Mouse (Mus musculus): ENCODE data around the gene Plek2.

The Plek2 gene

DNA sequence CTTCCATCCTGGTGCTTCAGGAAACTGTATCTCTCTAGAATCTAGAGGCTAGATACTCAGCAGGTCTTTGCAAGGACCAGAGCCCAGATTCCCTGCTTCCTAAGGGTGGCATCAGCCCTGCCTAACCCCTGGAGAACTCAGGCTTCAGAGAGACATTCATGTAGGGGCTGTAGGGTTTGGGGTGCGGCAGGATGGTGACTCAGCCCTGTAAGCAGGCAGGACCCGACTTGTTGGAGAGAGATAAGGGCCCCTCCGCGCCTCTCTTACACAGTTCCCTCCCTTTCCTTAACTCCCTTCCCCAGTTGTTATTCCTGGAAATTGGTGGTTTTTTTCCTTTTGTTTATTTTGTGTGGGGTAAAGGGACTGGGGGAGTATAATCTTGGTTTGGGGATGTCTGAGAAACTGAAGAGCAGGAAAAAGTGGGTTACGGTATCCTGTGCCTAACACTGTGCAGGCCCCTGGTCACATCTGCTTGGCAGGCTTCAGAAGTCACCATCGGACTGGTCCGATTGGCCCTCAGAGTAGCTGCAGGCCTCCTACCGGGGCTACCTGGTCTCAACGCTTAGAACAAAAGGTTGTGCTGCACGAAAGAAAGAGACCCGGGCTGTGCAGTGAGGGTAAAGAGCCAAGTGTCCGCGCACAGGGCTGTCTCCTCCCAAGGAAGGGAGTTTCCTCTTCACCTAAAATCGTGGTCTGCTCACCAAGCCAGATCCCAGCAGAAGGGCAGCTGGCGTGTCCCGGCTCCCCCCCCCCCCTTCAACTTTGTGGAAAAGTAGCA lies 4.1 kb upstream of the Plek2 start:
- DNase-seq = no peak

DNA sequence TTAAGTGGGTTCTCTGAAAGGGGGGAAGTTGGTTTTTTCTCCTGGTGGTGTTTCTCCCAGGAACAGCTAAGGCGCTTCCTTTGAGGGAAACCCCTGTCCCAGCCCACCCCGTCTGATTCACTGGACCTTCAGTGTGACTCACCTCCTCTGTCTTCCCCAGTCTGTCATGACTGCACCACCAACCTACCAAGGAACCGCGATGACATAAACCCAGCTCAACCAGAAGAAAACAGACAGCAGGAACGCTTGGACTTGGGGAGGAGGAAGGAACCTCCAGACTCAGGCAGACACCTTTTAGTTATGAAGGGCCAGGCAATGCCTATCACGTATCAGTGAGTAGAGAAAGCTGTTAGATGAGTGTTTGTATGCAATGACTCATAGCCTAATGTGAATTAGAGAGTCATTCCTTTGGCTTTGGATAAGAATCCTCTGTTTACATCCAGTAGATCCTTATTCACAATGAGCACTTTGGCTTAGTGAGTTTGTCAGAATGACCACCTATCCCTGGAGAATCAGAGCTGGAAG lies 1.4 kb upstream of the Plek2 start:
- no peak for DNase-seq

- no peak for DNase-seq
Measured at GRCm38 (mm10) chr12:78904499-78904898, 2.3 kb downstream of the Plek2 start.

DNA sequence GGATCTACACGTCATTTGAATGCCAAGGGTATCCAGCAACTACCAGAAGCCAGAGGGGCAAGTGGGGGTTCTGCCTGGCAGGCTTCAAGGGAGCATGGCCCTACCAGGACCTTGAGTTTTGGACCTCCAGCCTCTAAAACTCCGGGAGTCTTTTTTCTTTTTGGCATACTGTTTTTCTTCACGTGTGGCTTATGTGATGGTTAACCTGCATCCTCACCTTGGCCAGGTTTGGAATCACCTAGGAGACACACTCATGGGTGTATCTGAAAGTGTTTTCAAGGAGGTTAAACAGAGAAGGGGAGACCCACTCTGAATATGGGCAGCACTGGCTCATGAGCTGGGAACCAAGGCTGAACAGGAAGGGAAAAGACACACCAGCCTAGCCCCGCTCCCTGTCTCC lies 3.5 kb downstream of the Plek2 start:
- no peak for DNase-seq

GRCm38 (mm10) chr12:78901467-78901866 lies 5.3 kb downstream of the Plek2 start:
- DNase-seq = no peak

GRCm38 (mm10) chr12:78897861-78898260 lies 8.9 kb downstream of the Plek2 start:
- DNase-seq = no peak

DNA sequence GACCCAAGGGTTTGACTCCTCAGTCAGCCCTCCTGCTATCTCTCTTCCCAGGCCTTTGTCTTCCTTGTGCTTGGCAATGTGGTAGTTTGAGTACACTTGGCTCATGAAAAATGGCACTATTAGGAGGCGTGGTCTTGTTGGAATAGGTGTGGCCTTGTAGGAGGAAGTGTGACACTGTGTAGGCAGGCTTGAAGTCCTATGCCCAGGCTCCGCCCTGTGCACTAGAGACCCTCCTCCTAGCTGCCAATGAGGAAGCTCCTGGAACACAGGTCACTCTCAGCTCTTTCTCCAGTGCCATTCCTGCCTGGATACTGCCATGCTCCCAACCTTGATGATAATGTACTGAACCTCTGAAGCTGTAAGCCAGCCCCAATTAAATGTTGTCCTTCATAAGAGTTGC lies 15.6 kb downstream of the Plek2 start:
- no peak for DNase-seq

GRCm38 (mm10) chr12:78890062-78890461 lies 16.7 kb downstream of the Plek2 start:
- DNase-seq = peak; percentile 17 to 64

DNA sequence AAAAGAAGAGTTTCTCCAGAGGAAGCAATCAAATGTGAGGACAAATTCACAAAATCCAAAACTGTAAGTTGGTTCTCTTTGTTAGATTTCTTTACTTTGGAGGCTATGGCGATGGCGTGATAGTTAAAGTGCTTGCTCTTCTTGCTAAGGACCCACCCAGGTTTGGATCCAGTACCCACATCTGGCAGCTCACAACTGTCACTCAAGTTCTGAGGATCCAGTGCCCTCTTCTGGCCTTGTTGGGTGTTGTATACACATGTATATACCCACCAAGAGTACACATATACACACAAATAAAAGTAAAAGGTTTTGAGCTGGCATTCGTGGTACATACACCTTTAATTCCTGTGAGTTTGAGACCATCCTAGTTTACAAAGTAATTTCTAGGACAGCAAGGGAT lies 32.2 kb downstream of the Plek2 start:
- no peak for DNase-seq

GRCm38 (mm10) chr12:78868115-78868514 lies 38.6 kb downstream of the Plek2 start:
- no peak for DNase-seq

DNA sequence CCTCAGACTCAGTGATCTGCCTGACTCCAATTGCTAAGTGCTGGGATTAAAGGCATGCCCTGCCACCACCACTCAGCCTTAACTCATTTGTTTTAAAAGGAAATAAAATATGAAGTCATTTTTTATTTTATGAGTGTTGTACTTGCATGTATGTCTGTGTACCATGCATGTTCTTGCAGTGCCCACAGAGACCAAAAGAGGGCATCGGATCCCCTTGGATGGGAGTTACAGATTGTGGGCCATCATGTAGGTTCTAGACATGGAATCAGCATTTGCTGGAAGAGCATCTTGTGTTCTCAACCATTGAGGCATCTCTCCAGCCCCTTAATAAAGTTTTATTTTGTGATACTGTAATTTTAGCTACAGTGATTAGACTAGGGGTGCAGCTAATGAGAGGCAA lies 41.3 kb downstream of the Plek2 start:
- DNase-seq = no peak

DNA sequence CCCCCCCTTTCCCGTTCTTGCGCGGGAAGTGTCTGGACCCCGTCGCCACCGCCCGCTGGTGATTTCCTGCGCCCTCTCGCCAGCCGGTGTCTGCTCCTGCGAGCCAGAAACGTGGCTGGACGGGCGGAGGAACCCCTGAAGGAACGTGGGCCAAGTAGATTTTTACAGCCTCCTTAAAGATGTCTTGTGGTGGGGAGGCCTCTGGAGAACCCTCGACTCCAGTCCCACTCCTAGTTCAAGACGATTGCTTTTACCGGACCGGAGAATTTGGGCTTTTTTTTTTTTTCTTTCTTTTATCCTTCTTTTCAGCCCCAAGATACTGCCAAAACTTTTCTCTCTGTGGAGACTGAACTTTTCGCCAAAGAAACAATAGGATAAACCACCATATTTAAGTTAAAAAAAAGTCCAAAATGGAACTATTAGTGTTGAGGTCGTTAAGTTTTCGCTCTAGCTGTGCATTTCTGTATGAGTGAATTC lies 44.5 kb downstream of the Plek2 start:
- no peak for DNase-seq

- peak; percentile 99 for DNase-seq
Measured at GRCm38 (mm10) chr12:78861496-78862253, 45.1 kb downstream of the Plek2 start, which contains the start of the genes Atp6v1d and Eif2s1. TSS of gene Atp6v1d (minus strand) at chr12:78861638. TSS of gene Eif2s1 (plus strand) at chr12:78861819.

GRCm38 (mm10) chr12:78860921-78861495 lies 45.8 kb downstream of the Plek2 start:
- DNase-seq = no peak

GRCm38 (mm10) chr12:78848246-78848645 lies 58.5 kb downstream of the Plek2 start:
- DNase-seq = no peak

GRCm38 (mm10) chr12:78842429-78842828 lies 64.3 kb downstream of the Plek2 start:
- no peak for DNase-seq

DNA sequence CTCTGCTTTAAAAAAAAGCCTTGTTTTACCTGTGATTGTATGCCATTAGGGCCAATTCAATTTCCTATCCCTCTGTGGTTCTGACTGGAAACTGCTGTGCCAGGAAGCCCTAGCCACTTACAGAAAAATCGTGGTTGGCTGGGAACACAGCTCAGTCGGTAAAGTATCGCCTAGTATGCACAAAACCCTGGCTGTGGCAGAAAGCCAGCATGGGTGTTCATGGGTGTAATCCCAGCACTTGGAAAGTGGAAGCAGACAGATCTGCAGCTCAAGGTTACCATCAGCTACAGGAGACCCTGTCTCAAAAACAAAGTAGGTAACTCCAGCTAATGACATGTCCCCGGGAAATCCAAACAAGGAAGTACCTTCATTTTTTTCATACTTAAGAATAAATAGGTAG lies 66.9 kb downstream of the Plek2 start:
- DNase-seq = peak in 1 of 2 experiments; percentile 48
